Mouse (Mus musculus): ENCODE measurements around the gene Ptges3l. TPM values are rescaled to one million over a fixed set of nuclear protein-coding genes. Genes with fewer than 3 reads are reported as not detected.
A peak's percentile ranks its signal among the peaks of the same experiment; 100 is the strongest.
"Not testable (repeated sequence)": the region's sequence is repeated elsewhere in the genome, so short reads cannot be mapped to it uniquely, and the experiment has no call there.

Gene Ptges3l
- 1 to 10 TPM; 2.8 to 5.7 TPM for total RNA-seq (2021)
- long read RNA-seq, experiment 1, partial matches to known transcripts: 1 of 5 reads
- long read RNA-seq, experiment 1, other reads (novel, unspliced or antisense): 4 of 5 reads
- long read RNA-seq, experiment 2, partial matches to known transcripts: 0 of 2 reads
- long read RNA-seq, experiment 2, other reads (novel, unspliced or antisense): 0 of 2 reads

GRCm38 (mm10) chr11:101424925-101425813, at the start of gene Ptges3l, which contains the start of gene Rundc1:
Gene Ptges3l (minus strand): TSS chr11:101425333.
Gene Rundc1 (plus strand): TSS chr11:101425085.
- intact Hi-C loops (cut with DNase I): no loop called here
- peak; percentile 97 to 98 for DNase-seq (ENCODE audit: low spot score in 2 of 2)

GRCm38 (mm10) chr11:101474298-101474697, 49.2 kb upstream of the Ptges3l start:
- no peak for DNase-seq (ENCODE audit: low spot score in 2 of 2)
- intact Hi-C loops (cut with DNase I): no loop called here

- intact Hi-C loops (cut with DNase I); DNase-seq (ENCODE audit: low spot score in 2 of 2): not testable (repeated sequence)
These were observed 48.6 kb upstream of the Ptges3l start for GRCm38 (mm10) chr11:101473686-101474085.

DNA sequence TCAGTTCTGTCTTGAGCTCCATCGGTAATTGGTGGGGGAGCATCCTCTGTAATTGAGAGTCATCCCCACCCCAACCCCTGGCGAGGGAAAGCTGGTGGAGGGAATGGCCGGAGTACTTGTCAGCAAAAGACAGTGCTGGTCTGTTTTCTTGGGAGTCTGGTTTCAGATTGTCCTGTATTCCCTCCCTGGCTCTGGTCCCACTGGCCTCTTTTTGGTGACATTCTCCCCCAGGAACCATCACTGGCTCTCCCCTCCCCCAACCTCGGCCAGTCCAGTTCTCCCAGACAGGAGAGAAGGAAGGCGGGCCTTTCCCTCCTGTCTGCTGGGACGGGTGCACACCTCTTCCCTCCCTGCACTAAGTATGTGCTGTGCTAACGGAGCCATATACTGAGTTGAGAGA, 47.2 kb upstream of the Ptges3l start:
- peak; percentile 49 to 67 for DNase-seq (ENCODE audit: low spot score in 2 of 2)

GRCm38 (mm10) chr11:101471926-101472325, 46.8 kb upstream of the Ptges3l start:
- intact Hi-C loops (cut with DNase I): no loop called here
- DNase-seq (ENCODE audit: low spot score in 2 of 2): no peak

More for the DNA sequence above, 47.2 kb upstream of the Ptges3l start:
- intact Hi-C loops (cut with DNase I): no loop called here

GRCm38 (mm10) chr11:101470206-101470605, 45.1 kb upstream of the Ptges3l start:
- intact Hi-C loops (cut with DNase I): no loop called here
- DNase-seq (ENCODE audit: low spot score in 2 of 2): no peak

GRCm38 (mm10) chr11:101469155-101469554, 44.0 kb upstream of the Ptges3l start:
- intact Hi-C loops (cut with DNase I): loop anchor here (5.0 kb wide), 2 partner anchors 48 to 83 kb away; partner anchors contain the start of genes Brca1 and Nbr1
- DNase-seq (ENCODE audit: low spot score in 2 of 2): no peak

- DNase-seq (ENCODE audit: low spot score in 2 of 2): no peak
- intact Hi-C loops (cut with DNase I): loop anchor here (5.0 kb wide), 2 partner anchors 49 to 84 kb away; partner anchors contain the start of genes Brca1 and Nbr1
These were observed 43.6 kb upstream of the Ptges3l start for GRCm38 (mm10) chr11:101468731-101469130.

DNA sequence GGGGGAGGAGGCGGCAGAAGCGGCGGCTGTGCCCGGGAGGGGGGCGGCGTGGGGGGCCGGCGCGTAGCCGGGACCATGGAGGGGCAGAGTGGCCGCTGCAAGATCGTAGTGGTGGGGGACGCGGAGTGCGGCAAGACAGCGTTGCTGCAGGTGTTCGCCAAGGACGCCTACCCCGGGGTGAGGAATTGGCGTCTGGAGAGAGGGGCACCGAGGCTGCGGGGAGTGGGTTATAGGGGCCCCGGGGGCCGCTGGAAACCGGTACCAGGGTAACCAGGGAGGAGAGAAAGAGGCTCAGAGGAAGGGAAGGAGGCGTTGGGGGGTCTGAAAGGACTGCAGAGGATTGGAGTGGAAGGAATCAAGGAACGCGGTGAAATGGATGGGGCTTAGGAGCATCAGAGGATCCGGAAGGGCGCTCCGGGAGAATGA, 43.1 kb upstream of the Ptges3l start:
- intact Hi-C loops (cut with DNase I): loop anchor here (5.0 kb wide), 2 partner anchors 49 to 84 kb away; partner anchors contain the start of genes Brca1 and Nbr1
- no peak for DNase-seq (ENCODE audit: low spot score in 2 of 2)

- peak; percentile 64 to 83 for DNase-seq (ENCODE audit: low spot score in 2 of 2)
- intact Hi-C loops (cut with DNase I): loop anchor here (5.0 kb wide), 2 partner anchors 50 to 85 kb away; partner anchors contain the start of genes Brca1 and Nbr1
These were observed 42.5 kb upstream of the Ptges3l start for GRCm38 (mm10) chr11:101467477-101468262.

- DNase-seq (ENCODE audit: low spot score in 2 of 2): not testable (repeated sequence)
- intact Hi-C loops (cut with DNase I): loop anchor here (5.0 kb wide), 2 partner anchors 51 to 86 kb away; partner anchors contain the start of genes Brca1 and Nbr1
These were observed 41.4 kb upstream of the Ptges3l start for GRCm38 (mm10) chr11:101466552-101466950.

DNA sequence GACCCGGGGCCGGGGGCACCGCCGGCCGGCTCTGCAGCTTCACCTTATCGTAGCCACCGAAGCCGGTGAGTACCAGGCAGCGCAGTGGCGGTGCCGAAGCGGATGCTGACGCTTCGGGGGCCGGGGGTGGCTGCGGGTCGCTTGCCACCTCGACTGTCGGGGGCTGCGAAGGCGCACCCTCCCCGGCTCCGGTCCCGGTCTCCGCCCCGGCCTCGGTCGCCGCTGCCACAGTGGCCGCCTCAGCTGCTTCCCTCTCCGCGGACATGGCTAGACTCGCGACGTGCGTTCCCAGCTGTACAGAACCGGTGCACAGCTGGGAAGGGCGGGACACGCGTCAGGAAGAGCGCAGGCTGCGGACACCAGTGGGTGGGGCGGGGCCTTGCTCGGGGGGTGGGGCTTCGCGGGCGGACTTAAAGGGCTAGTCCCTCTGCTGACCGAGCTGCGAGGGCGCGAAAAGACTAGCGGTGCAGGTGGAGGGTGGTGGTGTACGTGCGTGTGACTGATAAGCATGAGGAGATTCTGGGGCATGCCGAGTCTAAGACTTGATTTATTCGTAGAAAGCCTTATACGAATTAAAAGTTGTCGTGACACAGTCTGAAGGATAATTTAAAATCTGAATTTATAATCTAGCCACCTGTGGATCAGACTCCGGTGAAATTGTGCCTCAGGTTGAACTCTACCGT, 40.9 kb upstream of the Ptges3l start, which contains the start of gene Vat1:
Gene Vat1, minus strand, starts transcription at position 362 of the 683 bp plus-strand sequence.
- peak in 1 of 2 experiments; percentile 55 for DNase-seq (ENCODE audit: low spot score in 2 of 2)
- intact Hi-C loops (cut with DNase I): loop anchor here (5.0 kb wide), 2 partner anchors 51 to 86 kb away; partner anchors contain the start of genes Brca1 and Nbr1

DNA sequence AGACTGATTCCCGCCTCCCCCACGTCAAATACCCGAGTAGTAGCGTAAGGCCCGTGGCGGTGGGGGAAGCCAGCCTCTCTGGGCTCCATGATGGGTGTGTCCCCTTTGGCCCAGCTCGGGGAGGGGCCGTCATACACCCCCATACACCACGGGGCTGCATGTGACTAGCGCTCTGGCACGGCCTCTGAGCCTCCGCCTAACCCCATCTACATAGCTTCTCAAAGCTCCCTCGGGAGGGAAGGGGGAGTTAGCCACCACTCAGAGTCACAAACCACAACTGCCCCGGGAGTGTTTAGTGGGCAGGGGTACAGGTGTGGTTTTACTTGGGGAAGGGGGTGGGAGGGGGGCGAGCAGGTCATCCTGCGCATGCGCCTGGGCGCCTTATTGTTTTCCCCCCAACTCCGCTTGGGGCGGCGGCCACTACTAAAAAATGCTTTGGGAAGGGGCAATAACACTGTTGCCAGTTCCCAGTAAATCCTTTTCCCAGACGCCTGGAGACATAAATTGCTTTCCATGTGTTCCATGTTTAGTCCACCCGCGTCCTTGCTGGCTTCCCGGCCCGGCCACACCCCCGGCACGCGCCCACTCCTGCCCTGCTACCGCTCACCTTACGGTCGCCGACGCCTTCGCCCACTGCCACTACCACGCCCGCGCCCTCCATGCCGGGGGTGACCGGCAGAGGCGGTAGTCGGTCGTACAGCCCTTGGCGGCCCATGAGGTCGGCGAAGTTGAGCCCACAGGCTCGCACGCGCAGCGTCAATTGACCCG, 40.2 kb upstream of the Ptges3l start:
- intact Hi-C loops (cut with DNase I): loop anchor here (5.0 kb wide), 2 partner anchors 52 to 87 kb away; partner anchors contain the start of genes Brca1 and Nbr1
- DNase-seq (ENCODE audit: low spot score in 2 of 2): no peak

DNA sequence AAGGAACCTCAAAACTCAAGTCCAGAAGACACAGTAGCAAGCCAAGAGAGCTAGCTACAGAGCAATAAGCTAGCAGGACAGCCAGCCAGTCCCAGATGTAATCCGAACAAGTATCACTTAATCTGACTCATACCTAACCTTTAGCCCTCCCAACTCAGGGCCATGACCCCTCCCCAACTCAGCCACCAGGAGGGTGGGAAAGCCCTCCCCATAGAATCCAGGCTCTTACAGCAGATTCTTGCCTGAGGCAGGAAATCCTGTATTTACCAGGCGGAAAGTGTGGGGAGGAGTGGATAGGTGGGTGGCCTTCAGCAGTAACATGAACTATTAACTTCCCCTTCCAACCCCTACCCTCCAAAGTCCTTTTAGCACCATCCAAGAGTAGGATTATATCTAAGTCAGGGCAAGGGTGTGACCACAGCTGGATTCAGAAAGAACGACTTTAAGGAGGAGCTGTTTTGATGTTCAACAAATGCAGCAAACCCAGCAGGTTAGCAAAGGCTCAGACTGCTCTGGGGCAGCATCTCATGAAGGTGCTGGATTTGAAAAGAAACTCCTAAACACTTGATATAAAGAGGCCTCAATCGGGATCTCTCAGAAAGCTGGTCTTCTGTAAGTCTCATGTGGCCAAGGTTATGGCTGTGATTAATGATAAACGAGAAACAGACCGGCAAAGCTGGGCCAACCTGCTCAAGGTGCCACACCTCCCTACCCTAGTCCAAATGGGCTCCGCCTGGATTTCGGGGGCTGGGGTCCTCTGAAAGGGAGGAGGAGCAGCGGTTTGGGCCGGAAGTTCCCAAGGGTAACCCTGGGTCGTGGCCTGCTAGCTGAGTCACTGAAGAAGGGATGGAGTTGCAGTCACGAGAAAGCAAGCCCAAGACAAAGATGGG, 39.3 kb upstream of the Ptges3l start, which contains the start of gene Rnd2:
Gene Rnd2, plus strand, starts transcription at position 789 of the 890 bp plus-strand sequence.
- DNase-seq (ENCODE audit: low spot score in 2 of 2): no peak
- intact Hi-C loops (cut with DNase I): loop anchor here (5.0 kb wide), 2 partner anchors 53 to 88 kb away; partner anchors contain the start of genes Brca1 and Nbr1

GRCm38 (mm10) chr11:101462583-101463440, 37.7 kb upstream of the Ptges3l start:
- intact Hi-C loops (cut with DNase I): no loop called here
- DNase-seq (ENCODE audit: low spot score in 2 of 2): no peak

DNA sequence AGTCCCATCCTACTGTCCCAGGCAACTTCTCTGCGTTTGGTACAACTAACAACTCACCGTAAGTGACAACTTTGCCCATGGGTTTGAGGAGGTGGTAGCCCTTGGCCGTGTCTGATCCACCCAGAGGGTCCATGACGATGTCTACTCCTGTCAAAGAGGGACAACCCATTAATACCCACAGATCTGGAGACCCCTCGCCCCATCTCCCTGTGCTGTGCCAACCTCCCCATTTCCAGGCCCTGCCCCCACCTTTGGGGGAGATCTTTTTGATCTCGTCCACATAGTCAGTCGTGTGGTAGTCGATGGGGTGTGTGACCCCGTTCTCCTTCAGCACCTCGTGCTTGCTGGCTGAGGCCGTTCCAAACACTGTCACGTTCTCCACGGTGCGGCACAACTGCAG, 37.0 kb upstream of the Ptges3l start:
- no peak for DNase-seq (ENCODE audit: low spot score in 2 of 2)
- intact Hi-C loops (cut with DNase I): no loop called here
